Mouse (Mus musculus): ENCODE results near the gene Armh3. TPM values are rescaled to one million over a fixed set of nuclear protein-coding genes. Genes with fewer than 3 reads are reported as not detected.
A peak's percentile ranks its signal among the peaks of the same experiment; 100 is the strongest.

The Armh3 gene
- polyA plus RNA-seq, 1 experiment from 2014 or later: 10.1 TPM

DNA sequence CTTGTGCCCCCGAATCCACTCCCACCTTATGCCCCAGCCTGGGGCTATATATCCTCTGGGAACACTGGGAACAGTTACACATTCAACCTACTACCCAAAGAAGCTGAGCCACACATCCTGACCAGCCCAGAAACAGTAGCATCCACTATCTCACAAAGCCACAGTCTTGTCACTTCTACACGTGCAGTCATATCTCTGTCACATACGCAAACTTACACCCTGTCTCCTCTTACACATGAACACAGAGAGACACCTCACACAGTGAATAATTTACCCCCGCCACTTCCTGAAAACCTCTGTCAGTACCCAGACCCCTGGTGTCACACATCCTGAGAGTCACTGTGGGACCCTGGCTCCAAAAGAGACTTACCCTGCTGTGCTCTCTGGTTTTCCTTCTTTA is 195.6 kb downstream of the Armh3 start:
- H3K4me2 ChIP-seq (replicated peaks; ENCODE audit: low read depth): no peak overlapping the region
- H3K4me3 ChIP-seq (ENCODE audit: low read depth, low read length): no peak overlapping the region
- H3K9me3 ChIP-seq (ENCODE audit: control insufficient read depth): no peaks in the 10 kb centered on the region
- H3K4me1 ChIP-seq (replicated peaks; ENCODE audit: control insufficient read depth, insufficient read depth, low read length): no peaks in the 10 kb centered on the region
- H3K27me3 ChIP-seq (replicated peaks; ENCODE audit: control insufficient read depth, insufficient read depth, low read length): no peaks in the 10 kb centered on the region
- 69% methylated on average over 4 of the region's 4 CpGs for WGBS
- ATAC-seq: no peak
- no peaks in the 10 kb centered on the region for H3K36me3 ChIP-seq (ENCODE audit: control insufficient read depth, insufficient read depth)
- H3K9ac ChIP-seq (ENCODE audit: low read depth, low read length): no peak overlapping the region
- H3K27ac ChIP-seq (ENCODE audit: low read depth, low read length): no peak overlapping the region
- no peak for TF ChIP-seq CTCF (IDR thresholded peaks at IDR 0.05; ENCODE audit: low read depth)

DNA sequence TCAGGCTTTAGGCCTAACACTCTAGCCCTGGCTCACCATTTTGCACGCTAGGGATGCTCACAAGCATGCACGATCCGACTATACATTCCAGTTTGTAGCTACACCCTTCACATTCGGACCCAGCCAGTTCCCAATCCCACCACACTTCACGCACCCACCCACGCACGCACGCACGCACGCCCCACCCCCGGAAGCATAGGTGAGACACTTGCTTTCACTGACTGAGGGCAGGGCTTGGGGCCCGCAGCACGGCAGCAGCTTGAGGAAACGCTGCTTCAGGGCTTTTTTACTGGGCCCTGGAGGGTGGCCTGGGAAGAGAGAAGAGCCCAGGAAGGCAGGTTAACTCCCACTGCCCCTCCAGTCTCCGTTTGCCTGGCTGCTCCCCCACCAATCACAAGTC is 201.4 kb downstream of the Armh3 start:
- WGBS: 72% methylated on average over 15 of the region's 15 CpGs
- Histone ChIP-seq H3K36me3 (ENCODE audit: control insufficient read depth, insufficient read depth) (no peaks in the 10 kb centered on the region), H3K4me1 (replicated peaks; ENCODE audit: control insufficient read depth, insufficient read depth, low read length) (0 out of 2 replicates have a peak, but pooled peaks cover 5% of the 10 kb centered on the region), H3K4me3 (ENCODE audit: low read depth, low read length) (no peak overlapping the region), H3K27me3 (replicated peaks; ENCODE audit: control insufficient read depth, insufficient read depth, low read length) (no peaks in the 10 kb centered on the region), H3K9ac (ENCODE audit: low read depth, low read length) (no peak overlapping the region), H3K9me3 (ENCODE audit: control insufficient read depth) (no peaks in the 10 kb centered on the region), H3K4me2 (replicated peaks; ENCODE audit: low read depth) (no peak overlapping the region), H3K27ac (ENCODE audit: low read depth, low read length) (no peak overlapping the region)
- no peak for TF ChIP-seq CTCF (IDR thresholded peaks at IDR 0.05; ENCODE audit: low read depth)
- no peak for ATAC-seq

DNA sequence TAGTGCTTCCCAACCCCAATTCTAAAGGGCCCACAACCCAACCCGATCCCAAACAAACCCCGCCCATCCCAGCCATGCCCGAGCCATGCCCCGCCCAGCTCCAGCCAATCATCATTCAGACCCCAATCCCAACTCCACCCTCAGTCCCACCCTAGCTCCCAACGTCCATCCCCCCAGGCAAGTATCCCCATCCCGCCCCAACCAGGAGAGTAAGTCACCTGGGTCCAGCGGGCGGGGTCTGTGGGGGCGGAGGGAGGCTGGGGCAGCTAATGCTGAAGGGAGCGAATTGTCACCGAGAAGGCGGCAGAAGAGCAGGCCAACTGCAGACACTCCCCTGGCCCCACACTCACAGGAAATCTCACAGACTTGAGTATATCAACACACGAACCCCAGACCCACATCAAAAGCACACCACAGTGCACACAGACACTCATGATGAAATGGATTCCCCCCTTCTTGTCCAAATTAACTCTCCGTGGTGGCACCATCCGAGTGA is 202.2 kb downstream of the Armh3 start:
- no peak overlapping the region for H3K4me3 ChIP-seq (ENCODE audit: low read depth, low read length)
- H3K4me2 ChIP-seq (replicated peaks; ENCODE audit: low read depth): peak overlapping the region; percentile 47
- no peaks in the 10 kb centered on the region for H3K27me3 ChIP-seq (replicated peaks; ENCODE audit: control insufficient read depth, insufficient read depth, low read length)
- 12% methylated on average over 15 of the region's 15 CpGs for WGBS
- H3K27ac ChIP-seq (ENCODE audit: low read depth, low read length): no peak overlapping the region
- no peaks in the 10 kb centered on the region for H3K9me3 ChIP-seq (ENCODE audit: control insufficient read depth)
- H3K4me1 ChIP-seq (replicated peaks; ENCODE audit: control insufficient read depth, insufficient read depth, low read length): 0 out of 2 replicates have a peak, but pooled peaks cover 5% of the 10 kb centered on the region
- peak; percentile 25; the same call in 1 of the 2 replicates for ATAC-seq
- no peak for TF ChIP-seq CTCF (IDR thresholded peaks at IDR 0.05; ENCODE audit: low read depth)
- no peaks in the 10 kb centered on the region for H3K36me3 ChIP-seq (ENCODE audit: control insufficient read depth, insufficient read depth)
- no peak overlapping the region for H3K9ac ChIP-seq (ENCODE audit: low read depth, low read length)

DNA sequence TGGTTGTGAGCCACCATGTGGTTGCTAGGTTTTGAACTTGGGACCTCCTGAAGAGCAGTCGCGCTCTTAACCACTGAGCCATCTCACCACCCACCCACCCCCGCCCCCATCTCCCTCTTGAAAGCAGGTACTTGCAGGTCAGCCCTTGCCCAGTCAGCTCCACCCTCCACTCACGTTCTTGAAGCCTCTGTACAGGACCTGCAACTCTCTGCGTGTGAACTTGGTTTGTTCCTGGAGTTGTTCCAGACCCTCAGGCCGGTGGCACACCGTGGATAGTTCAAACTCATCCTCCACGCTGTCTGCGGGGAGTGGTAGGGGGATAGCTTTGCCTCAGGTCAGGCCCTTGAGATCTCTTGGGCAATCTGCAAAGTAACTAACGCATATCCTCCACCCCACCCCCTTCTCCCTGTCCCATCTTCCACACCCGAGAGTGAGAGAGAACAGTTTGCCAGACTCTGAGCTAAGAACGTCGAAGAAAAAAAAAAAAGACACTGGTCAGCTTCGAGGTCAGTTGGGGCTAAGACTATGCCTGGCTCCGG is 202.8 kb downstream of the Armh3 start:
- peak overlapping the region; percentile 47 for H3K4me2 ChIP-seq (replicated peaks; ENCODE audit: low read depth)
- H3K9ac ChIP-seq (ENCODE audit: low read depth, low read length): no peak overlapping the region
- H3K36me3 ChIP-seq (ENCODE audit: control insufficient read depth, insufficient read depth): no peaks in the 10 kb centered on the region
- H3K4me1 ChIP-seq (replicated peaks; ENCODE audit: control insufficient read depth, insufficient read depth, low read length): 0 out of 2 replicates have a peak, but pooled peaks cover 5% of the 10 kb centered on the region
- no peak for ATAC-seq
- no peaks in the 10 kb centered on the region for H3K9me3 ChIP-seq (ENCODE audit: control insufficient read depth)
- 21% methylated on average over 15 of the region's 15 CpGs for WGBS
- no peak overlapping the region for H3K4me3 ChIP-seq (ENCODE audit: low read depth, low read length)
- no peak for TF ChIP-seq CTCF (IDR thresholded peaks at IDR 0.05; ENCODE audit: low read depth)
- no peaks in the 10 kb centered on the region for H3K27me3 ChIP-seq (replicated peaks; ENCODE audit: control insufficient read depth, insufficient read depth, low read length)
- no peak overlapping the region for H3K27ac ChIP-seq (ENCODE audit: low read depth, low read length)

DNA sequence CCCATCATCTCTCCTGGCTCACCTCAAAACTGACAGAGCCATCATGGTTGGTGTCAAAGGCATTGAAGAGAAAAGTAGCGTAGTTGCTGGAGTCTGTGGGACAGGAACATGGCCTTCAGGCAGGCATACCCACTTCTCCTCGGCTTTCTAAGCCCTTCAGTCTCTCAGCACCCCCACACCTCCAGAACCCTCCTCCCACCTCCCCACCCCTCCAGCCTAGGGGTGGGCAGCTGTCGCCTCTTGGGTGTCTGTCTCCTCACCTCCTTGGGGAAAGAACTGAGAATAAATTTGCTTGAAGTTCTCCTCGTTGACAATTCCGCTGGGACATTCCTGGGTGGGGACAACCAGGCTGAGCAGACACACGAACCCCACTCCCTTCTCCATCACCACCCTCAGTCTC is 203.6 kb downstream of the Armh3 start:
- Histone ChIP-seq H3K9ac (ENCODE audit: low read depth, low read length) (no peak overlapping the region), H3K4me3 (ENCODE audit: low read depth, low read length) (no peak overlapping the region), H3K9me3 (ENCODE audit: control insufficient read depth) (no peaks in the 10 kb centered on the region), H3K4me2 (replicated peaks; ENCODE audit: low read depth) (no peak overlapping the region), H3K27me3 (replicated peaks; ENCODE audit: control insufficient read depth, insufficient read depth, low read length) (no peaks in the 10 kb centered on the region), H3K36me3 (ENCODE audit: control insufficient read depth, insufficient read depth) (no peaks in the 10 kb centered on the region), H3K4me1 (replicated peaks; ENCODE audit: control insufficient read depth, insufficient read depth, low read length) (0 out of 2 replicates have a peak, but pooled peaks cover 5% of the 10 kb centered on the region), H3K27ac (ENCODE audit: low read depth, low read length) (no peak overlapping the region)
- ATAC-seq: no peak
- no peak for TF ChIP-seq CTCF (IDR thresholded peaks at IDR 0.05; ENCODE audit: low read depth)
- 69% methylated on average over 6 of the region's 6 CpGs for WGBS

DNA sequence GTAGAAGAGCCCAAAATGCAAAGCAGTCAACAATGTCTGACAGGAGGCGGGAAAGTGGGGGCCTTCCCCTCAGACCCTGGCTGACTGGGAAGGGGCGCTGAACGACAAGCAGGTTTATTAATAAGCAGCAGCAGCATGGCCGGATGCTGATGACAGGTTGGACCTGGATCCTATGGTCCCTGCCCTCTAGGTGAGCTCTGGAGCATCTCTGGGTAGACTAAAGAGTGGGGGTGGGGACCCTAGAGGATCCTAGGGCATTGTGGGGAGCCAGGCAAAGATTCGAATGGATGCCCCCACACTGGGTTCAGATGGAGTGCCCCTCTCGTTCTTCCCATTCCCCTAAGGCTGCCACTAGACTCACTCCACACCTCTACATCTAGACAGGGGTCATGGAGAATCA is 205.9 kb downstream of the Armh3 start:
- ATAC-seq: no peak
- 94% methylated on average over 6 of the region's 6 CpGs for WGBS
- H3K27me3 ChIP-seq (replicated peaks; ENCODE audit: control insufficient read depth, insufficient read depth, low read length): no peaks in the 10 kb centered on the region
- H3K4me1 ChIP-seq (replicated peaks; ENCODE audit: control insufficient read depth, insufficient read depth, low read length): 0 out of 2 replicates have a peak, but pooled peaks cover 5% of the 10 kb centered on the region
- no peak overlapping the region for H3K27ac ChIP-seq (ENCODE audit: low read depth, low read length)
- no peaks in the 10 kb centered on the region for H3K36me3 ChIP-seq (ENCODE audit: control insufficient read depth, insufficient read depth)
- no peak for TF ChIP-seq CTCF (IDR thresholded peaks at IDR 0.05; ENCODE audit: low read depth)
- no peaks in the 10 kb centered on the region for H3K9me3 ChIP-seq (ENCODE audit: control insufficient read depth)
- H3K4me2 ChIP-seq (replicated peaks; ENCODE audit: low read depth): no peak overlapping the region
- no peak overlapping the region for H3K4me3 ChIP-seq (ENCODE audit: low read depth, low read length)
- no peak overlapping the region for H3K9ac ChIP-seq (ENCODE audit: low read depth, low read length)

Data from intestine, postnatal 0 days (tissue).